ENCODE assay signal across 13 mouse cellular contexts in genomic region chr1:172323801-172324359, GRCm38 (mm10). TPM values are rescaled to one million over a fixed set of nuclear protein-coding genes. Genes with fewer than 3 reads are reported as not detected.
A peak's percentile ranks its signal among the peaks of the same experiment; 100 is the strongest.
DNase-seq lines count a peak whose midpoint lies in the region; ATAC-seq and TF ChIP-seq lines count a peak whose summit lies in the region.
"Had no signal": no experiment of that assay in that cellular context is flagged by ENCODE, and none has a peak within 500 bp of the region (broad histone marks: within the 10 kb centered on the region; RNA-seq: fewer than 3 reads in every experiment).

No protein-coding gene starts in this region.

- DNase-seq in cerebellum, adult 9-11 months, result peak; percentile 42
- no peak for DNase-seq in cerebellum, adult 8-10 months
- peak; percentile 72 to 79 for DNase-seq in left cerebral cortex, adult 18-20 months (ENCODE audit: low spot score in 2 of 2)
- no peak for DNase-seq in left cerebral cortex, postnatal 4 days
- DNase-seq in forebrain, postnatal 0 days, result no peak
- DNase-seq in right cerebral cortex, adult 2 months (ENCODE audit: low spot score in 2 of 2), result peak; percentile 81 to 82
- no peak for DNase-seq in heart, adult 8-10 months (ENCODE audit: low spot score)
- DNase-seq: thymus, adult 18-20 months had no signal

- H3K4me3 ChIP-seq in forebrain, postnatal 0 days (ENCODE audit: low read depth, low read length), result no peak overlapping the region
- H3K4me3 ChIP-seq in heart, embryonic 11.5 days (ENCODE audit: low read depth, low read length), result no peak overlapping the region
- H3K4me3 ChIP-seq: embryonic facial prominence, embryonic 12.5 days; liver, embryonic 15.5 days; midbrain, embryonic 13.5 days had no signal

- peaks cover 10% of the 10 kb centered on the region for H3K36me3 ChIP-seq in forebrain, postnatal 0 days (ENCODE audit: insufficient read depth)
- no peaks in the 10 kb centered on the region for H3K36me3 ChIP-seq in heart, embryonic 11.5 days (ENCODE audit: control insufficient read depth, insufficient read depth, low read length)

- intact Hi-C loops in left cerebral cortex, postnatal 4 days (cut with DNase I), result no loop called here

- H3K27me3 ChIP-seq in forebrain, postnatal 0 days (ENCODE audit: insufficient read depth, low read length), result no peaks in the 10 kb centered on the region
- H3K27me3 ChIP-seq in heart, embryonic 11.5 days (ENCODE audit: control insufficient read depth, insufficient read depth, low read length), result peaks cover 54% of the 10 kb centered on the region

- H3K9ac ChIP-seq in forebrain, postnatal 0 days, result 0 out of 2 replicates have a peak overlapping the region, but pooled peaks have one; percentile 31
- no peak overlapping the region for H3K9ac ChIP-seq in heart, embryonic 11.5 days (ENCODE audit: low read depth, low read length)
- H3K9ac ChIP-seq: embryonic facial prominence, embryonic 12.5 days; liver, embryonic 15.5 days; midbrain, embryonic 13.5 days had no signal

- no peak for TF ChIP-seq CTCF in forebrain, postnatal 0 days (IDR thresholded peaks at IDR 0.05; ENCODE audit: low read depth)

- H3K4me2 ChIP-seq in forebrain, postnatal 0 days (ENCODE audit: low read depth), result no peak overlapping the region
- no peak overlapping the region for H3K4me2 ChIP-seq in heart, embryonic 11.5 days
- H3K4me2 ChIP-seq: embryonic facial prominence, embryonic 12.5 days; liver, embryonic 15.5 days; midbrain, embryonic 13.5 days had no signal

- peaks cover 15% of the 10 kb centered on the region for H3K4me1 ChIP-seq in forebrain, postnatal 0 days (ENCODE audit: insufficient read depth)
- peaks cover 4% of the 10 kb centered on the region; the same call in 1 of the 2 replicates for H3K4me1 ChIP-seq in heart, embryonic 11.5 days (ENCODE audit: control insufficient read depth, insufficient read depth, low read length)
- H3K4me1 ChIP-seq: embryonic facial prominence, embryonic 12.5 days had no signal

- no peak for ATAC-seq in forebrain, postnatal 0 days
- ATAC-seq in heart, embryonic 11.5 days (replicated peaks; ENCODE audit: insufficient number of reproducible peaks, low FRiP score, low TSS enrichment), result no peak

- 51% methylated on average over 6 of the region's 6 CpGs for WGBS in forebrain, postnatal 0 days
- WGBS in heart, embryonic 11.5 days (ENCODE audit: insufficient replicate concordance), result 38% methylated on average over 6 of the region's 6 CpGs

- no peaks in the 10 kb centered on the region for H3K9me3 ChIP-seq in forebrain, postnatal 0 days (ENCODE audit: low read length)
- 0 out of 2 replicates have a peak, but pooled peaks cover 2% of the 10 kb centered on the region for H3K9me3 ChIP-seq in heart, embryonic 11.5 days (replicated peaks; ENCODE audit: control insufficient read depth, low read length)
- H3K9me3 ChIP-seq: embryonic facial prominence, embryonic 12.5 days; liver, embryonic 15.5 days; midbrain, embryonic 13.5 days had no signal

- peak overlapping the region; percentile 30 for H3K27ac ChIP-seq in forebrain, postnatal 0 days (ENCODE audit: low read depth, low read length)
- H3K27ac ChIP-seq in heart, embryonic 11.5 days (ENCODE audit: low read depth, low read length), result no peak overlapping the region
- H3K27ac ChIP-seq: embryonic facial prominence, embryonic 12.5 days; liver, embryonic 15.5 days; midbrain, embryonic 13.5 days had no signal

RNA-seq across cellular contexts. Expression of gene Kcnj9, which starts 5.2 kb away (rescaled TPM):
- total RNA-seq in left cerebral cortex, adult 18-20 months (2021), result 100 to 1,000 TPM; 132 to 133 TPM
- 10 to 100 TPM; 23.5 to 27.4 TPM for total RNA-seq in left cerebral cortex, postnatal 4 days (2021)
- total RNA-seq in forebrain, postnatal 0 days (2014; rRNA removed), result 7.5 and 8.6 TPM in 2 replicates
- 2.9 and 4.8 TPM in 2 replicates for polyA plus RNA-seq in forebrain, postnatal 0 days (2015; fragmentation: Nextera tagmentation; extraction: Ambion mirVana)
- total RNA-seq in heart, adult 8-10 months (2022), result not detected
- 0.59 and 0.77 TPM in 2 replicates for polyA plus RNA-seq in heart, embryonic 11.5 days (2014; fragmentation: Nextera tagmentation; extraction: Ambion mirVana)
- total RNA-seq: heart, postnatal 10 days had no signal
- polyA plus RNA-seq: liver, embryonic 15.5 days had no signal

RNA-seq across cellular contexts. Expression of gene Kcnj10, which starts 17.1 kb away (rescaled TPM):
- 10 to 100 TPM; 67.5 to 87.1 TPM for total RNA-seq in left cerebral cortex, adult 18-20 months (2021)
- 10 to 100 TPM; 20.4 to 21.3 TPM for total RNA-seq in left cerebral cortex, postnatal 4 days (2021)
- total RNA-seq in forebrain, postnatal 0 days (2014; rRNA removed), result 3.2 and 4.1 TPM in 2 replicates
- 1.4 and 2.9 TPM in 2 replicates for polyA plus RNA-seq in forebrain, postnatal 0 days (2015; fragmentation: Nextera tagmentation; extraction: Ambion mirVana)
- under 1 TPM; 0.11 to 0.23 (median 0.16) TPM for total RNA-seq in heart, adult 8-10 months (2022)
- 0.09 TPM in 1 of 2 replicates, not detected in the other for polyA plus RNA-seq in heart, embryonic 11.5 days (2014; fragmentation: Nextera tagmentation; extraction: Ambion mirVana)

RNA-seq across cellular contexts. Expression of gene Atp1a2, which starts 26.0 kb away (rescaled TPM):
- total RNA-seq in left cerebral cortex, adult 18-20 months (2021), result 100 to 1,000 TPM; 588 to 687 TPM
- total RNA-seq in left cerebral cortex, postnatal 4 days (2021), result 100 to 1,000 TPM; 211 to 226 TPM
- 213 and 294 TPM in 2 replicates for total RNA-seq in forebrain, postnatal 0 days (2014; rRNA removed)
- polyA plus RNA-seq in forebrain, postnatal 0 days (2015; fragmentation: Nextera tagmentation; extraction: Ambion mirVana), result 54.4 and 75.2 TPM in 2 replicates
- total RNA-seq in heart, adult 8-10 months (2022), result 100 to 1,000 TPM; 457 to 541 (median 497) TPM
- 4.7 and 7.0 TPM in 2 replicates for polyA plus RNA-seq in heart, embryonic 11.5 days (2014; fragmentation: Nextera tagmentation; extraction: Ambion mirVana)

RNA-seq across cellular contexts. Expression of gene Pigm, which starts 52.5 kb away (rescaled TPM):
- total RNA-seq in left cerebral cortex, adult 18-20 months (2021), result 1 to 10 TPM; 7.9 to 8.6 TPM
- total RNA-seq in left cerebral cortex, postnatal 4 days (2021), result 10 to 100 TPM; 11.1 TPM
- 10.4 and 14.5 TPM in 2 replicates for total RNA-seq in forebrain, postnatal 0 days (2014; rRNA removed)
- 1.9 and 2.3 TPM in 2 replicates for polyA plus RNA-seq in forebrain, postnatal 0 days (2015; fragmentation: Nextera tagmentation; extraction: Ambion mirVana)
- total RNA-seq in heart, adult 8-10 months (2022), result 1 to 10 TPM; 3.1 to 4.2 (median 3.6) TPM
- 8.8 and 9.8 TPM in 2 replicates for polyA plus RNA-seq in heart, embryonic 11.5 days (2014; fragmentation: Nextera tagmentation; extraction: Ambion mirVana)

Comparison
In these comparisons a context has a peak if more than half of its experiments do, and no peak if none do; other contexts are left out.
1. DNase-seq: peak in cerebellum, adult 9-11 months (single experiment), left cerebral cortex, adult 18-20 months (2 of 2) and right cerebral cortex, adult 2 months (2 of 2); none in cerebellum, adult 8-10 months (single experiment), left cerebral cortex, postnatal 4 days (single experiment), forebrain, postnatal 0 days (single experiment) and heart, adult 8-10 months (single experiment).
2. RNA of gene Kcnj9, which starts 5.2 kb away (total RNA-seq): 132 to 133 TPM in left cerebral cortex, adult 18-20 months; 23.5 to 27.4 TPM in left cerebral cortex, postnatal 4 days, 7.5 to 8.6 TPM in forebrain, postnatal 0 days and not detected in heart, adult 8-10 months; every median in the first group is over 4 times any median in the second.